Mouse (Mus musculus): ENCODE results near the gene Prss50. TPM values are rescaled to one million over a fixed set of nuclear protein-coding genes. Genes with fewer than 3 reads are reported as not detected.

The Prss50 gene
- total and polyA plus RNA-seq, 3 experiments = not detected

DNA sequence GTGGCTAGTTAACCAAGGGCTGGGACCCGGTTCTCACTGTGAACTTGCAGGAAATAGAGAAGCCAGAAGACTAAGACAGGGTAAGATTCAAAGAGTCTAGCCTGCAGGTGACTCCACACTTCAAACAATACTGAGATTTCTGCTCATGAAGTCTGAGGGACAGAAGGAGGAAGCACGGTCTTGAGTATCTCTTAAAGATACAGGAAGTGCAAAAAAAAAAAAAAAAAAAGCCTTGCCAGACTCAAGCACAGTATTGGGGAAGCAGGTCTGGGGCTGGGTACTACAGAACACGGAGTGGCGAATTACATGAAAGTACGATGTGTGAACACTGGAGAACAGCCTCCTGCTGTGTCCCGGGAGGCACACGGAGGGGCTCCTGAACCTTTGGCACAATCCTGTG is 31.9 kb upstream of the Prss50 start:
- Histone ChIP-seq H3K27ac (ENCODE audit: control insufficient read depth, low read depth, low read length) (no peak overlapping the region), H3K9me3 (replicated peaks; ENCODE audit: insufficient read depth, low read length) (no peaks in the 10 kb centered on the region), H3K27me3 (ENCODE audit: control insufficient read depth in 1 of 2, insufficient read depth in 2 of 2, low read length in 2 of 2) (peaks cover 0 to 3% of the 10 kb centered on the region in 2 experiments; a peak in 2 of 4 replicates), H3K79me2 (ENCODE audit: control insufficient read depth, insufficient read depth, low read length, poor library complexity) (no peaks in the 10 kb centered on the region), H3K36me3 (ENCODE audit: control insufficient read depth in 1 of 2, insufficient read depth in 2 of 2, low read length in 2 of 2) (no peaks in the 10 kb centered on the region), H3K4me3 (ENCODE audit: control insufficient read depth in 1 of 2, insufficient read depth in 1 of 2, low read depth in 2 of 2, low read length in 2 of 2) (no peak overlapping the region), H3K4me1 (ENCODE audit: control insufficient read depth in 1 of 2, insufficient read depth in 2 of 2, low read length in 2 of 2) (no peaks in the 10 kb centered on the region), H3K9ac (ENCODE audit: control insufficient read depth, low read depth, low read length, poor library complexity, severe bottlenecking) (no peak overlapping the region)
- DNase-seq (ENCODE audit: low read depth, low spot score) = peak; percentile 39
- TF ChIP-seq MYB (IDR thresholded peaks at IDR 0.05; ENCODE audit: low read depth, low read length) = no peak
- no peak for TF ChIP-seq E2F4 (IDR thresholded peaks at IDR 0.05; ENCODE audit: borderline replicate concordance, low read depth, low read length)
- TF ChIP-seq MYC (IDR thresholded peaks at IDR 0.05; ENCODE audit: low read depth, low read length) = no peak
- peak; percentile 95 for TF ChIP-seq ZNF384 (IDR thresholded peaks at IDR 0.05; ENCODE audit: low read depth, low read length)

DNA sequence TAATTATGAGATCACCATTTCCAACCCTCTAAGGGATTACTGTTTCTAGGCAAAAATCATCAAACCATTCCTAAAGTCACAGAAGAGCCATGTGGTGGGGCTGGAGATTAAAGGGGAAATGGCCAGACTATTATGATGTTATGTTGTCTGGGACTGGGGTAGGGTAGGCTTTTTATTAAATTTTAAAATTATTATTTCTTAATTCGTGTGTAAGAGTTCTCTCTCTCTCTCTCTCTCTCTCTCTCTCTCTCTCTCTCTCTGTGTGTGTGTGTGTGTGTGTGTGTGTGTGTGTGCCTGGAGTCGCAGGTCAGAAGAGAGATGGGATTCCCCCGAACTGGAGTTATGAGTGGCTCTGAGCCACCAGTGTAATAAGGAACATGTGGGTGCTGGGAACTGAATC is 31.4 kb upstream of the Prss50 start, which contains the start of gene Prss43:
TSS of gene Prss43 (plus strand) at position 301 of the 400 bp plus-strand sequence.
- H3K36me3 ChIP-seq (ENCODE audit: control insufficient read depth in 1 of 2, insufficient read depth in 2 of 2, low read length in 2 of 2) = no peaks in the 10 kb centered on the region
- DNase-seq (ENCODE audit: low read depth, low spot score) = no peak
- no peaks in the 10 kb centered on the region for H3K9me3 ChIP-seq (replicated peaks; ENCODE audit: insufficient read depth, low read length)
- no peak within 1 kb of the TSS for H3K9ac ChIP-seq (ENCODE audit: control insufficient read depth, low read depth, low read length, poor library complexity, severe bottlenecking)
- H3K4me1 ChIP-seq (ENCODE audit: control insufficient read depth in 1 of 2, insufficient read depth in 2 of 2, low read length in 2 of 2) = no peaks in the 10 kb centered on the region
- no peaks in the 10 kb centered on the region for H3K79me2 ChIP-seq (ENCODE audit: control insufficient read depth, insufficient read depth, low read length, poor library complexity)
- H3K27ac ChIP-seq (ENCODE audit: control insufficient read depth, low read depth, low read length) = no peak within 1 kb of the TSS
- peaks cover 0 to 1% of the 10 kb centered on the region in 2 experiments; a peak in 2 of 4 replicates for H3K27me3 ChIP-seq (ENCODE audit: control insufficient read depth in 1 of 2, insufficient read depth in 2 of 2, low read length in 2 of 2)
- TF ChIP-seq SIN3A (IDR thresholded peaks at IDR 0.05; ENCODE audit: low read length) (no peak), RAD21 (IDR thresholded peaks at IDR 0.05; ENCODE audit: low read depth, low read length) (no peak), MYC (IDR thresholded peaks at IDR 0.05; ENCODE audit: low read depth, low read length) (no peak), SMC3 (IDR thresholded peaks at IDR 0.05; ENCODE audit: low read depth, low read length) (no peak), USF2 (IDR thresholded peaks at IDR 0.05; ENCODE audit: borderline replicate concordance in 1 of 2, insufficient read depth in 1 of 2, low read depth in 1 of 2, low read length in 2 of 2) (no peak)
- no peak within 1 kb of the TSS for H3K4me3 ChIP-seq (ENCODE audit: control insufficient read depth in 1 of 2, insufficient read depth in 1 of 2, low read depth in 2 of 2, low read length in 2 of 2)

DNA sequence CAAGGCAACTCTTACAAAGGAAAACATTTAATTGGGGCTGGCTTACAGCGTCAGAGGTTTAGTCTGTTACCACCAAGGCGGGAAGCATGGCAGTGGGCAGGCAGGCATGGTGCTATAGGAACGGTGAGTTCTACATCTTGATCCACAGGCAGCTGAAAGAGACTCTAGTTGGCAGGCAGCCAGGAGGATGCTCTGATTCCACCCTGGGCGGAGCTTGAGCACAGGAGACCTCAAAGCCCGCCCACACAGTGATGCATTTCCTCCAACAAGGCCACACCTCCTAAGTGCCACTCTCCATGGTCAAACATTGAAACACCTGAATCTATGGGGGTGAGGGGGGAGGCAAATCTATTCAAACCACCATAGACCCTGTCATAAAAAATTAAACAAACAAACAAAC is 24.7 kb upstream of the Prss50 start:
- H3K36me3 ChIP-seq (ENCODE audit: control insufficient read depth in 1 of 2, insufficient read depth in 2 of 2, low read length in 2 of 2) = no peaks in the 10 kb centered on the region
- no peaks in the 10 kb centered on the region for H3K9me3 ChIP-seq (replicated peaks; ENCODE audit: insufficient read depth, low read length)
- no peak overlapping the region for H3K4me3 ChIP-seq (ENCODE audit: control insufficient read depth in 1 of 2, insufficient read depth in 1 of 2, low read depth in 2 of 2, low read length in 2 of 2)
- H3K4me1 ChIP-seq (ENCODE audit: control insufficient read depth in 1 of 2, insufficient read depth in 2 of 2, low read length in 2 of 2) = no peaks in the 10 kb centered on the region
- peak; percentile 23 for DNase-seq (ENCODE audit: low read depth, low spot score)
- TF ChIP-seq POLR2AphosphoS2 (IDR thresholded peaks at IDR 0.05; ENCODE audit: low read length) (no peak), GATA1 (IDR thresholded peaks at IDR 0.05; ENCODE audit: low read depth, low read length) (no peak), ZC3H11A (IDR thresholded peaks at IDR 0.05; ENCODE audit: low read depth, low read length) (no peak), ELF1 (IDR thresholded peaks at IDR 0.05; ENCODE audit: low read depth, low read length) (no peak), CTCF (IDR thresholded peaks at IDR 0.05 in 2 of 3, conservative IDR thresholded peaks at IDR 0.05 in 1 of 3; ENCODE audit: control insufficient read depth in 1 of 3, insufficient read depth in 1 of 3, low read depth in 2 of 3, low read length in 3 of 3, poor library complexity in 1 of 3, severe bottlenecking in 1 of 3) (no peak), UBTF (IDR thresholded peaks at IDR 0.05; ENCODE audit: borderline replicate concordance, insufficient read depth, low read depth, low read length) (no peak), ZNF384 (IDR thresholded peaks at IDR 0.05; ENCODE audit: low read depth, low read length) (no peak), CHD2 (IDR thresholded peaks at IDR 0.05; ENCODE audit: low read length) (no peak), EP300 (IDR thresholded peaks at IDR 0.05; ENCODE audit: low read depth in 1 of 2, low read length in 2 of 2) (no peak), ZKSCAN1 (IDR thresholded peaks at IDR 0.05; ENCODE audit: low read depth, low read length) (no peak), SIN3A (IDR thresholded peaks at IDR 0.05; ENCODE audit: low read length) (no peak), MAFK (IDR thresholded peaks at IDR 0.05; ENCODE audit: borderline replicate concordance, low read depth, low read length) (no peak), RAD21 (IDR thresholded peaks at IDR 0.05; ENCODE audit: low read depth, low read length) (no peak), ZMIZ1 (IDR thresholded peaks at IDR 0.05; ENCODE audit: low read depth, low read length) (no peak), JUND (IDR thresholded peaks at IDR 0.05; ENCODE audit: low read depth, low read length) (no peak), ETS1 (IDR thresholded peaks at IDR 0.05; ENCODE audit: low read depth, low read length) (no peak), POLR2AphosphoS5 (IDR thresholded peaks at IDR 0.05; ENCODE audit: borderline replicate concordance, low read depth, low read length) (no peak), NELFE (IDR thresholded peaks at IDR 0.05; ENCODE audit: low read depth, low read length) (no peak)
- no peaks in the 10 kb centered on the region for H3K79me2 ChIP-seq (ENCODE audit: control insufficient read depth, insufficient read depth, low read length, poor library complexity)
- no peak overlapping the region for H3K9ac ChIP-seq (ENCODE audit: control insufficient read depth, low read depth, low read length, poor library complexity, severe bottlenecking)
- H3K27me3 ChIP-seq (ENCODE audit: control insufficient read depth in 1 of 2, insufficient read depth in 2 of 2, low read length in 2 of 2) = no peaks in the 10 kb centered on the region
- H3K27ac ChIP-seq (ENCODE audit: control insufficient read depth, low read depth, low read length) = no peak overlapping the region
